Mouse (Mus musculus): ENCODE measurements around the gene Ugt1a6b. TPM values are rescaled to one million over a fixed set of nuclear protein-coding genes. Genes with fewer than 3 reads are reported as not detected.

The Ugt1a6b gene
- polyA plus RNA-seq, 1 experiment from 2014 or later, result 0.70 TPM

DNA sequence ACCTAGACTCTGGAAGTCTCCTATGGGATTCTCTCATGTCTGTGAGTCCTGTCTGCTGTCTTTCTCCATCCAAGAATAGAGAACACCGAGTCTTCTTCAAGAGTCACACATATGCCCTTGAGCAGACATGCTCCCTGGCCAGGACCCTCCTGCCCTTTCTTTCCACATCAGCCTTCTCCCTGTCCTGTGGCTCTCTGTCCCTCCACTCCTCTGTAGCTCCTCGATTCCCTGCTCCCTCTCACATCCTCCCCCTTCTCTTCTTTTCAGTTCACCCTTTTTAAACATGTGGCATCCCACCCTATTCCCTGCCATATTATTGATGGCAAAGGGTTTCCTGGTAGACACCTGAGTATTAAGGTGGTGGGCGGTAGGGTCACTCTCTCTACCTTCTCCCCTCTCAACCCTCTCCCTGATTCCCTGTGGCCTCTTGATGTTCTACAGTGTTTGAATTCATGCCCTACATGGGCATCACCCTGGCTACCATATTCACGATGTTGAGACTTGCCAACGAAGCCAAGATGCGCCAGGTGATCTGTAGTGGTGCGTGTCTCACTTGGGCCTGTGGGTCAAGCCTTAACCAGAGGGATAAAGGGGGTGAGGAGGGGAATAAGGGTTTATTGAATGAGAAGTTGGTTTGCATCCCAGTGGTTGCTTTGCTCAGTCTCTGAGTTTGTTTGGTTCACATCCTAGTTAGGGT lies 128.9 kb downstream of the Ugt1a6b start:
- no peak for ATAC-seq (replicated peaks)
- H3K9me3 ChIP-seq, result peaks cover 94% of the 10 kb centered on the region
- 68% methylated on average over 7 of the region's 7 CpGs for WGBS

DNA sequence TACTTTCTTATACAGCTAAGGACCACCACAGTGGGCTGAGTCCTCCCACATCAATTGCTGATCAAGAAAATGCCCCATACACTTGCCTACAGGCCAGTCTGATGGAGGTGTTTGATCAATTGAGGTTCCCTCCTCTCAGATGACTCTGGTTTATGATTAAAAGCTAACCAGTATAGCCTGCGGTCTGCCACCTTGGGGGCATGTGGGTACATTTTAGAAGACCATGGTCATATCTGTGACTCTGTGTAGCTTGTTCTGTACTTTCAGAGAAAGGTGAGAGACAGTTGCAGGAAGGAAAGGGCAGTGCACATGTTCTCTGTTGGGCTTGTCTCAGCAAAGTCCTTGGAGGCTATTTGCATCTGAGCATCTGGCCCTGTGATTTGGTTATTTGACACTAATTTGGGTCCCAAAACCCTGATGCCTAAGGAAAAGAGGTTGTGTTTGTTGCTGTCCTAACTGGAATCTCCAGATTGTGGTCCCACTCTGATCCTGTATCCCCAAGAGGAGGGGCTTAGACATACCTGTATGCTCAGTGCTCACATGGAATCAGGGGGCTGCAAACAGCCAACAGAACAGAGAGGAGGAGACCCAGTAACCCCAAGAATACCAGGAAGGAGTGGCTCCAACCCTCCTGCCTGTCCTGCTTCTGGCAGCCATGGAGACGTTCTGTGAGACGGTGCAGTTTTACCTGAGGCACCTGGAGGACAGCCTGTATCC lies 129.8 kb downstream of the Ugt1a6b start:
- Histone ChIP-seq H3K4me3 (no peak overlapping the region), H3K4me1 (no peaks in the 10 kb centered on the region), H3K4me2 (no peak overlapping the region), H3K9me3 (peaks cover 93% of the 10 kb centered on the region), H3K36me3 (replicated peaks) (no peaks in the 10 kb centered on the region), H3K9ac (no peak overlapping the region), H3K27ac (no peak overlapping the region), H3K27me3 (replicated peaks) (no peaks in the 10 kb centered on the region)
- no peak for ATAC-seq (replicated peaks)
- WGBS, result 61% methylated on average over 3 of the region's 3 CpGs

More for the DNA sequence above, 128.9 kb downstream of the Ugt1a6b start:
- Histone ChIP-seq H3K4me2 (no peak overlapping the region), H3K4me1 (no peaks in the 10 kb centered on the region), H3K36me3 (replicated peaks) (no peaks in the 10 kb centered on the region), H3K9ac (no peak overlapping the region), H3K27ac (no peak overlapping the region), H3K27me3 (replicated peaks) (no peaks in the 10 kb centered on the region), H3K4me3 (no peak overlapping the region)

GRCm38 (mm10) chr1:88233421-88234247 lies 130.6 kb downstream of the Ugt1a6b start:
- Histone ChIP-seq H3K27me3 (replicated peaks) (no peaks in the 10 kb centered on the region), H3K9ac (no peak overlapping the region), H3K27ac (no peak overlapping the region), H3K9me3 (peaks cover 93% of the 10 kb centered on the region), H3K4me2 (no peak overlapping the region), H3K36me3 (replicated peaks) (no peaks in the 10 kb centered on the region), H3K4me3 (no peak overlapping the region), H3K4me1 (no peaks in the 10 kb centered on the region)
- no peak for ATAC-seq (replicated peaks)
- 68% methylated on average over 14 of the region's 14 CpGs for WGBS

DNA sequence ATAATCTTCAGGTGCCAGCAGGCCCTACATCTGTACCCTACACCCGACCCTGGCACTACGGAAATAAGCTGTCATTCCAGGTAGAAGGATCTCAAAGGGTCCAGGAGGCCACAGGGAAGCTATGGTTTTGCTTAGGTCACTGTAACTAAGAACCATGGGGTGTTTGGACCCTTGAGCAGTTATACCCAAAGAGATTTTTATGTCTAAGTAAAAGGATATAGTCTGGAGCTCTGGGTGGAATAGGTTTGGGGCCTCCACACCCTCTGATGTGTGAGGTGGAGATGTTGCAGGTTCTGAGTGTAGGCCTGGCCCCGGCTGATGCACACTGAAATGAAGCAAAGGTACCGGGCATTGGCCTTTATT lies 131.2 kb downstream of the Ugt1a6b start:
- H3K4me2 ChIP-seq, result no peak overlapping the region
- H3K4me1 ChIP-seq, result no peaks in the 10 kb centered on the region
- H3K9ac ChIP-seq, result no peak overlapping the region
- 66% methylated on average over 4 of the region's 4 CpGs for WGBS
- H3K9me3 ChIP-seq, result peaks cover 93% of the 10 kb centered on the region
- H3K27ac ChIP-seq, result no peak overlapping the region
- no peaks in the 10 kb centered on the region for H3K27me3 ChIP-seq (replicated peaks)
- H3K4me3 ChIP-seq, result no peak overlapping the region
- ATAC-seq (replicated peaks), result no peak
- H3K36me3 ChIP-seq (replicated peaks), result no peaks in the 10 kb centered on the region

DNA sequence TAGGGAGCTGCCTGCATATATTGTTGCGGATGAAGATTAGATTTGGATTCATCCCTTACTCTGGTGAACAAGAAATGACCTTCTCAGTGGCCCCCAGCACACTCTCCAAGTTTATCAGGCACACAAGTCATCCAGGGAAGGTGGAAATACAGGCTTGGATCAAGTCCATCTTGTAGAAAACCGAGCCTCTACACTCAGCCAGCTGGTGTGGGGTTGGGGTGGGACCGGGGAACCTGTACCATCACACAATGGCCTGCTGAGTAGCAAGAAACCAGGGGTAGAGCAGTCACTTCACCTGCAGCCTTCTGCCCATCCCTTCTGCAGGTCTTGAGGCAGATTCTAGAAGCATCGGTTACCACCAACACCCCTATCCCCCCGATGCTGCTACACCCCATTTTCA lies 131.6 kb downstream of the Ugt1a6b start:
- H3K4me1 ChIP-seq, result no peaks in the 10 kb centered on the region
- no peak for ATAC-seq (replicated peaks)
- no peak overlapping the region for H3K4me3 ChIP-seq
- H3K9ac ChIP-seq, result no peak overlapping the region
- no peaks in the 10 kb centered on the region for H3K27me3 ChIP-seq (replicated peaks)
- H3K27ac ChIP-seq, result no peak overlapping the region
- no peak overlapping the region for H3K4me2 ChIP-seq
- WGBS, result 45% methylated on average over 5 of the region's 5 CpGs
- H3K9me3 ChIP-seq, result peaks cover 93% of the 10 kb centered on the region
- no peaks in the 10 kb centered on the region for H3K36me3 ChIP-seq (replicated peaks)

DNA sequence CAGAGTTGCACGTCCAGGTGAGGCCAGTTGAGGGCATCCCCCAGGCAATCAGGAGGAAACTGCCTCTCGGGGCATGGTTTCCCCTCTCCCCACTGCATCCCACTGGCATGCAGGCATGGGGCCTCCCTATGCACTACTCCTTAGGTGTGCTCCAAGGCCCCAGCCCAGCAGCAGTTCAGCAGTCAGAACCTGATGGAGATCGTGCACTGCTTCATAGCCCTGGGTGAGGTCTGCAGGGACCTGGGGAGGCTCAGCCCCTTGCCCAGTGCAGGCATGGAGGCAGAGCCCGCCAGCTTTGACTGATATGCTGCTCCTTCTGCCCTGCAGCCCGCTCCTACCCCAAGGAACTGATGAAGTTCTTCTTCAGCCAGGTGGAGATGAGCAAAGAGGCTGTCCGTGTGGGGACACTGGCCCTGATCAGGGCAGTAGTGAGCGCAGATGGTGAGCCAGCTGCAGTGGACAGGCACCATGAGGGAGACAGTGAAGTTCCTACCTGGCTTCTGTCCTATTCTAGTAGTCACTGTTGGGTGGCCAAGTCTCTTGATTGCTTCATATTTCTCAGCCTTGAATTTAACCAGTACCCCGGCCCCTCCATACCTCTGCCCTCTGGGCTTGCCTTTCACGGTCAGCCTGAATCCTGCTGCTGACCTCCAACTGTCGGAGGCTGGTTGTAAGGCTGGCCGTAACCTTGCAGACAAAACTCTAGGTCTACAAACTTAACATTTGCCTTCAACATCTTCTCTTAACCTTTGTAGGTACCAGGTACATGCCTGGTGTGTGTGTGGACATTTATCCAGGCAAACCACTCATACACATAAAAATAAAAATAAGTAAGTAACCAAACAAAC lies 132.2 kb downstream of the Ugt1a6b start:
- 0 out of 2 replicates have a peak, but pooled peaks have one; percentile 10 for ATAC-seq (replicated peaks)
- Histone ChIP-seq H3K27me3 (replicated peaks) (no peaks in the 10 kb centered on the region), H3K4me1 (no peaks in the 10 kb centered on the region), H3K27ac (no peak overlapping the region), H3K4me2 (no peak overlapping the region), H3K9ac (no peak overlapping the region), H3K4me3 (no peak overlapping the region), H3K9me3 (peaks cover 93% of the 10 kb centered on the region), H3K36me3 (replicated peaks) (no peaks in the 10 kb centered on the region)
- 65% methylated on average over 11 of the region's 11 CpGs for WGBS

DNA sequence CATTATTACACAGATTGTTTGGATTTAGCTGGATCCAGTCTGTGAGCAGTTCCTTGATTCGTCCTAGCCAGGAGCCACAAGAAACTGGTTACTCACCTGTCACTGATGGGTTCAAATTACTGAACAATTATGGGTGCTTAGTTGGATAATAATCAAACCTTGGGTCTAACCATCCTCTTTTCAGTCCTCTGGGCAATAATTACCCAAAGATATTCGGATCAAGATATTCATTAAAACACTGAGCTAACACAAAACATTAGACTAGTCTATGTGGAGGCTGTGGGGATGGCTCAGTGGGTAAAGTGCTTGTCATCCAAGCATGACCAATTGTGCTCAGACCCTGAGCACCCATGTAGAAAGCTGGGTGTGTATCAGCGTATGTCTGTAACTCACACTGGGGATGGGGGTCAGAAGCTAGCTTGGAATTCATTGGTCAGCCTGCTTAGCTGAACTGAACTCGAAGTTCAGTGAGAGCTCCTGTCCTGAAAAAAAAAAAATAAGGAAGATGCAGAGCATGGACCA lies 132.9 kb downstream of the Ugt1a6b start:
- Histone ChIP-seq H3K27me3 (replicated peaks) (no peaks in the 10 kb centered on the region), H3K9ac (no peak overlapping the region), H3K4me1 (no peaks in the 10 kb centered on the region), H3K4me2 (no peak overlapping the region), H3K36me3 (replicated peaks) (no peaks in the 10 kb centered on the region), H3K4me3 (no peak overlapping the region), H3K9me3 (peaks cover 94% of the 10 kb centered on the region), H3K27ac (no peak overlapping the region)
- no peak for ATAC-seq (replicated peaks)
- WGBS, result 62% methylated on average over 4 of the region's 4 CpGs

- peaks cover 93% of the 10 kb centered on the region for H3K9me3 ChIP-seq
- no peaks in the 10 kb centered on the region for H3K27me3 ChIP-seq (replicated peaks)
- no peak overlapping the region for H3K9ac ChIP-seq
- no peak overlapping the region for H3K27ac ChIP-seq
- no peaks in the 10 kb centered on the region for H3K4me1 ChIP-seq
- 84% methylated on average over 5 of the region's 5 CpGs for WGBS
- no peak overlapping the region for H3K4me2 ChIP-seq
- H3K36me3 ChIP-seq (replicated peaks), result no peaks in the 10 kb centered on the region
- no peak for ATAC-seq (replicated peaks)
- no peak overlapping the region for H3K4me3 ChIP-seq
These were observed 134.3 kb downstream of the Ugt1a6b start for GRCm38 (mm10) chr1:88237311-88237710.

DNA sequence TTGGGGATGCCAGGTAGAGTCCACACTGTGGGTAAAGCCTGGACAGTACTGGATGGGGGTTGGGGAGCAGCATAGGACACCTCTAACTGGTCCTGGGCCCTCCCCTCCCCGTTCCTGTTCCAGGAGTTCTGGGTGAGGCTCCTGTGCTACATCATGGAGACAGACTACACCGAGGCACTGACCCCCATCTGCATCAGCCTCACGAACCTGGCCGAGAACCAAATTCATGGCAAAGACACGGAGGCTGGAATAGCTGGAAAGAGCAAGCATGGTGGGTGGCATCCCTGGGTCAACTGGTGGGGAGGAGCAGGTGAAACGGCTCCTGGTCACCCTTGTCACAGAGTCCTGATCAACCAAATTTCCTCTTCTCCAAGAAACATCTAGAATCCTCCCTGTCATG lies 135.7 kb downstream of the Ugt1a6b start:
- Histone ChIP-seq H3K27me3 (replicated peaks) (no peaks in the 10 kb centered on the region), H3K4me2 (no peak overlapping the region), H3K36me3 (replicated peaks) (no peaks in the 10 kb centered on the region), H3K4me3 (no peak overlapping the region), H3K9ac (no peak overlapping the region), H3K27ac (no peak overlapping the region), H3K9me3 (peaks cover 91% of the 10 kb centered on the region), H3K4me1 (no peaks in the 10 kb centered on the region)
- no peak for ATAC-seq (replicated peaks)
- WGBS, result 77% methylated on average over 6 of the region's 6 CpGs

DNA sequence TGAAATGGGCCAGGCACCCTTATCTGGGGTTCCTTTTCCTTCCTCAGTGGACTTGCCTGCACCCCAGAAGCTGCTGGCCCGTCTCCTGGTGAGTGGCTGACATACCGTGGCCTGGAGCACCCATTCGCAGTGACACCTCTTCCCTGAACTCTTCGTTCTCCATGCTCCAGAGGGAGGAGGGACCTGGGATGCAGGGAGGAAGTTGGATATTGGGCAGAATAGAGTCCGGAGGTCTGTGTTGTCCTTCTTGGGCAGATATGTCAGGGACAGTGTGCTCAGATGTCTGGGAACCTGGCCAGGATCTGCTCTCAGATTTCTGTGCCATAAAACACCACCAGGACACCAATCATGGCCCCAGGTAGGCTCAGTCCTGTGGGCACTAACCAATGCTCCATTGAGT lies 137.0 kb downstream of the Ugt1a6b start:
- no peak for ATAC-seq (replicated peaks)
- no peak overlapping the region for H3K4me2 ChIP-seq
- WGBS, result 76% methylated on average over 5 of the region's 5 CpGs
- no peaks in the 10 kb centered on the region for H3K4me1 ChIP-seq
- no peak overlapping the region for H3K4me3 ChIP-seq
- H3K36me3 ChIP-seq (replicated peaks), result no peaks in the 10 kb centered on the region
- peaks cover 91% of the 10 kb centered on the region for H3K9me3 ChIP-seq
- H3K9ac ChIP-seq, result no peak overlapping the region
- no peaks in the 10 kb centered on the region for H3K27me3 ChIP-seq (replicated peaks)
- no peak overlapping the region for H3K27ac ChIP-seq

GRCm38 (mm10) chr1:88240579-88240978 lies 137.5 kb downstream of the Ugt1a6b start:
- peak; percentile 4; the same call in 1 of the 2 replicates for ATAC-seq (replicated peaks)
- H3K4me2 ChIP-seq, result no peak overlapping the region
- peaks cover 91% of the 10 kb centered on the region for H3K9me3 ChIP-seq
- WGBS, result 71% methylated on average over 4 of the region's 4 CpGs
- no peaks in the 10 kb centered on the region for H3K36me3 ChIP-seq (replicated peaks)
- no peak overlapping the region for H3K4me3 ChIP-seq
- no peaks in the 10 kb centered on the region for H3K4me1 ChIP-seq
- H3K27ac ChIP-seq, result no peak overlapping the region
- H3K9ac ChIP-seq, result no peak overlapping the region
- no peaks in the 10 kb centered on the region for H3K27me3 ChIP-seq (replicated peaks)
